Mouse (Mus musculus) T-helper 1 cell (primary cell): ENCODE data around the gene Zfr.

Source experiments
- in situ Hi-C: fragments of 300-600 bp; cut with MboI, MseI; formaldehyde crosslinking; loops from one replicate; pipeline ENCODE4 v1.15.1; 2025; ENCODE audit warnings: high pct_unique_total_duplicates

Gene Zfr

DNA sequence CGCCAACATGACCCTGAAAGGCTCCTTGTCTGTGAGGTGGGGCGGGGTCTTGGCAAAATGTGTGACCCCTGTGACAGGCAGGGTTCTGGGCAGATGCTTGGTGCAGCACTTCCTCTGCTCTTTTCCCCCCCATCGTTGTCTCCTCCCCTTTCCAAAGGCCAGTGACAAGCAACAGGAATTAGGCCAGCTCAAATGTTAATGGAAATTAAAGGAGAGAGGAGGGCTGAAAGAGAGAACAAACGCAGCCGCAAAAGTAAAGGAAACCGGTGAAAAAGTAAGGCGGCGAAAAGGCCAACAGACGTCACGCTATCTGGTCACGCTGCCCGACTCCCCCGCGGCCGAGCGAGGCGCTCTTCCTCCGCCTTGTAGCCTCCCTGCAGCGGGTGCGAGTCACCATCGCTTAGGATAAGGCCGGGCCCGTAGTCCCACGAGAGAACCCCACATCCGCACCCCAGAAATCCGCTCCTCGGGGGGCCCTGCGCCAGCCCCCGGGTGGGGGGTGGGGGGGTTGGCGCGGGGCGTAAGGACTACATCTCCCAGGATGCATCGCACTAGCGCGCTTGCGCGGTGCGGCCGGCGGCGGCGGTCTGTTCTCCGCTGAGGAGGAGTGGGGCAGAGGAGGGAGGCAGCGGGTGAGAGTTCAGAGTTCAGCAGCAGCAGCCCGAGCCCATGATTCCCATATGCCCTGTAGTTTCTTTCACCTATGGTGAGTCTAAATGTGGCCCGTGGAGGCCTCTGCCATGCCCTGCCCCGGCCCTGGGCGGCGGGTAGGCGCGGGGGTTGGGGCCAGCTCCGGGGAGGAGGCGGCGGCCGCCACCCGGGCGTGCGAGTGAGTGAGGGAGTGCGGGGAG, at the start of gene Zfr:
Zfr (plus strand) TSS at position 590 of the 851 bp plus-strand sequence.
- in situ Hi-C loops: loop anchor here (10.0 kb wide), 1 partner anchor 113 kb away; no protein-coding TSS in a partner anchor

DNA sequence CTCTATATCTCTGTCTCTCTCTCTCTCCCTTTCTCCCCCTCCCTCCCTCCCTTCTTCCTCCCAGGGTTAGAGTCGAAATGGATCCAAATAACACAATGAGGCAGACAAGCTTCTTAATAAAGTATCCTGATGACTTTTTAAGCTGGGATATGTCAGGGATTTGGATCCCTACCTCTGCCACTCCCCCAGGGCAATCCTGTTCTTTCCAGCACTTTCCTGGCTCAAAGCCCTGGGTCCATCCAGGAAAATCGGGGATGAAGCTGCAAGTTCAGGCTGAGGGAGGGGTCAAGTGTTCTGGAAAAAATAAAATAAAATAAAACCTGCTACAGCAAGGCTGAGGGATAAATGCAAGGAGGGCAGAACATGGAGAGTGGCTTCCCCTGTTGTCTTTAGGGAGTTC, 49.7 kb upstream of the Zfr start:
- in situ Hi-C loops: no loop called here

DNA sequence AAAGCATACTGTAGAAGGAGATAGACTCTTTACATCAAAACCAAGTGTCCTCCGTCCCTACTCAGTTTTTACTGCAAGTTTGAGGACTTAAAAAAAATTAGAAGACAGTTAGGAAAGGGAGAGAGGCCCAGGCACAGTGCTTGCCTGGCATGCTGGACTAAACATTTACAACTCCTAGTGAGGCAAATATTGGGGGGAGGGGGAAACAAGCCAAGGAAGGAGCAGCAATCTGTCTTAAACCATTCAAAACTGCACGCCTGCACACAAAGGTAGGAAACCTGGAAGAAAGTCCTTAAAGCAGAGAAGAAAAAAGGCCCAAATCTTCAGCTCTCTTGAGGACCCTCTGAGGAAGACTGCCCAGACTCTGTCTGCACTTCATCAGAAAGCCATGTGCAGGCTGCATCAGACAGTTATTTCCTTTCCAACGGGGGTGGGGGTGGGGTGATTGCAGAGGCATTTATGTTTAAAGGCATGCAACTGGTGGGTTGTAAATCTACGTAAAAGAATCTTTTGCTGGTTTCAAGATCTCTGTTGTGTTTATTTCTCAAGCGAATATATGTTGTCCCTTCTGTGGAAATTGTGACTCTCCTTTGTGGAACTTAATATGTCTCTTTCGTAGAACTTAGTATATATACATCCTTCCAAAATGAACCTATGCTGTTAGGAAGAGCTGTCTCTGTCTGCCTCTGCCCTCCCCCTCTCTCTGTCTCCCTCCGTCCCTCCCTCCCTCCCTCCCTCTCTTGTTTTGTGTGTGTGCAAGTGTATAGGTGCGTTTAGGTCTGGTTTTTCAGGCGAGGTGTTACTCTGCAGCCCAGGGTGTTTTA, 49.0 kb upstream of the Zfr start:
- in situ Hi-C loops: no loop called here

DNA sequence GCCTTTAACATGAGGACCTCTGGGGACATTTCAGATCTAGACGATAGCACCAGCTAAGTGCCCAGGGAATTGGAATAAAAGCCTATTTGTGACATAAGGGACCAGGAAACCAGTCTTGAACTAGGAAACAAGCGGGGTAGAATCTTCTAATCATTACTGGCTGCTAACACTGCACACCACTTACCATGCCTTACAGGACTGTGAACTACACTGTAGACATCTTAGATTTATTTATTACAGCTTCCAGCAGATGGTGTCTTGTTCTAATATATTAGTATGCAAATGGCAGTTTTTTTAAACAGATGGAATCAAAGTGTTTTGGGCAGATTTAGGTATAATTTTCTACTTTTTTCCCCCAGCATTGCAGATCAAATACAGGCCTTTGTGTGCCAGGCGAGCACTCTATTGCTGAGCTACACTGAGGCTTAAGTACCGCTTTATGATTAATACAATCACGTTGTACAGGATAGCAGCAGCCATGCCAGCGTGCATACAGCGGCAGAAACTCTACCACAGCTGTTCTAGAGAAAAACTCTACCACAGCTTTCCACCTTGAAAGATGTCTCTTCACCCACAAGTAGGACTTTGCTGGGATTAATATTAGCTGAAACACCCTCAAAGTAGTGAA, 44.8 kb upstream of the Zfr start:
- in situ Hi-C loops: no loop called here

DNA sequence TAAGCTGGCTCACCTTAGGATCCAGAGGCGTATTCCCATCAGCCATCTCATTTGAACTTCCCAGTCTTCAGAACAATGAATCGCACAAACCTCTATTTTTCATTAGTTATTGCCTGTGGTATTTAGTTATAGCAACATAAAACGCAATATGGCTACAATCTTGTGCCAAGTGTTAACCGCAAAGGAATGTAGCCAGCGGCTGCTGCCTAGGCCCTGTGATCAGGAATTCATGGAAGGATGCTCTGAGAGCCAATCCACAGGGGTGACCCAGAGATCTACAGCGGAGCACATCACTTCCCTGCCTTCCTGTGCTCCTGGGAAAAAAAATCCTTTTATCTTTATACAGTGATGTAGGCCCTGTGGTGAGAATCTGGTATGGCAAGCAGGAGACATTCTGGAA, 43.2 kb upstream of the Zfr start:
- in situ Hi-C loops: no loop called here

DNA sequence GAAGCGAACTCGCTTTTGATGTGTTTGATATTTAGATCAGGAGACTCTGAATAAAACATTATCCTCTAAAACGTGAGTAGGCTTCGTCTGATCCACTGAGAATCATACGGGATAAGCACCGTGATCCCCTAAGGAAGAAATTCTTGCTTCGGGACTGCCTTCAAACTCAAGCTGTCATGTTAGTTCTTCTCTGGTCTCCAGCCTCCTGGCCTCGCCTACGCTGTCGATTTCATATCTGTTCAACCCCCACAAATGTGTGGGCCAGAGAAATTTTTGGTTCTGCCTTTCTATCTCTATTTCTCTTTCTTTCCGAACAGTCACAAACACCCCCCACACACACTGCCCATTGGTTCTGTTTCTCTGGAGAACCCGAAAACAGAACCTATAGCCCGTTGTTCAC, 35.3 kb upstream of the Zfr start:
- in situ Hi-C loops: loop anchor here (5.0 to 25.0 kb wide), 2 partner anchors 110 to 495 kb away; no protein-coding TSS in a partner anchor

DNA sequence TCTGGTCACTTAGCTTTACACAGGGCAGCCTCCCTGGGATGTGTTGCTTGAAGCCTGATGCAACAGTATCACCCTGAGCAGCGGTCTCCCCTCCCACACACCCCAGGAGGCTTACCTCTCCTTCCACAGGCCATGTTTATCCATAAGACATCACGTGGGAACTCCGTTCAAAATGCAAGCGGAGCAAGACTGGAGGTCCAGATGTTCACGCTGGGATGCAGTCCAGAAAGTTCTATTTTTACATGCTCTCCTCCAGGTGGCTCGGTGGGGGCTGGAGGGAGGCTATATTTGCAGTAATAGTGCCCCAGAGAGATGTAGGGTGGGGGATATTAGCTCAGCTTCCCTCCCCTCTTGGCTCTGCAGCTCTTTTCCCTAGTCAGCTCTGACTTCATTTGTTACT, 33.5 kb upstream of the Zfr start:
- in situ Hi-C loops: loop anchor here (5.0 to 25.0 kb wide), 2 partner anchors 112 to 497 kb away; no protein-coding TSS in a partner anchor

DNA sequence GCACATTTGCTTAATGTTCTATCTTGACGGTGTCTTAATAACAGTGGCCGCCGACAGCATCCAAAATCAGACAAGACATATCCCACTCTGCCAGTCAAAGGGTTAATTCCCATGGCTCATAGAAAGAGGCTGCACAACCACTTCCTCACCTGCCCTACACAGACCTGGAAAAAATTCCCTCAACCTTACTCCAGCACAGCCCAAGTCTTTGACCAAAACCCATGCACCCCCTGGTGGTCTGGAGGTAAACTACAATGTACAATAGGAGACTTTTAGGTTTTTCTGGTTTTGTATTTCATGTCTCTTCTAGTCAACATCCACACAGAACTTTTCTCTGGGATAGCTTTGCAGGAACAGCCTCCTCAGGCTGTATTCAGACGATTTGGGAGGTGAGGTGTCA, 32.8 kb upstream of the Zfr start:
- in situ Hi-C loops: loop anchor here (5.0 to 25.0 kb wide), 2 partner anchors 113 to 498 kb away; no protein-coding TSS in a partner anchor

DNA sequence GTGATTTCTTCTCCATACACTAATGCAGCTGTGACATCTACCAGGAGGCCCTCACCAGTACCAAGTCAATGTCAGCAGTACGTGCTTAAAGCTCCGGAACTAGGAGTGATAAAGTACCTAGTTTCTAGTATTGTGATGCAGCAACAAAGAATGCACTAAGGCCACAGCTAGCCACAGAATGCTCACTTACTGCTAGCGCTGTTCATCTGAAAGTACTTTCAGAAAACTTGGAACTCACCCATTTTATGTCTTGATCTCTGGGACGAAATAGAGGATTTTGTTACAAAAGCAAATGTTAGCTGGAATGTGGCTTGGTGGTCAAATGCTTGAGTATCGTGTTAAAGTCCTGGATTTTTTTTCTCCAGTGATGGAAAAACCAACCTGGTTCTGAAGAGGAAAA, 30.0 kb upstream of the Zfr start:
- in situ Hi-C loops: loop anchor here (25.0 kb wide), 1 partner anchor 500 kb away; no protein-coding TSS in a partner anchor

DNA sequence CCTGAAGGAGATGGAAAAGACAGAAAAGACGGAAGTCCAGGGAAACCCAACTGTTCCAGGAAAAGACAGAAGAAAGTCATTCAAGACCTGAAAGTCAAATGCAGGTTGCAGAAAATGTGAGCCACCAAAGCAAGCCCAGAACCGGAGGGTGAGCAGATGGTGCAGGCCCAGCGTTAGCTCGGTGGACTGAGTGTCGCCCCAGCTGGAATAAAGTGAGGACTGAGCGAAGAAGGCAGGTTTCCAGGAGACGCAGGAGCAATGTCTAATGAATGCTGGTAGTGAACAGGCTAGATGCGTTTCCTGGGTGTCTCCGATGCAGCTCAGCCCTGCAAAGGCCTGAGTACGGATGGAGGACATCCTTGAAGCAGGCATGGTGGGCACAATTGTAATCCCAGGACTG, 29.5 kb upstream of the Zfr start:
- in situ Hi-C loops: loop anchor here (25.0 kb wide), 1 partner anchor 501 kb away; no protein-coding TSS in a partner anchor

DNA sequence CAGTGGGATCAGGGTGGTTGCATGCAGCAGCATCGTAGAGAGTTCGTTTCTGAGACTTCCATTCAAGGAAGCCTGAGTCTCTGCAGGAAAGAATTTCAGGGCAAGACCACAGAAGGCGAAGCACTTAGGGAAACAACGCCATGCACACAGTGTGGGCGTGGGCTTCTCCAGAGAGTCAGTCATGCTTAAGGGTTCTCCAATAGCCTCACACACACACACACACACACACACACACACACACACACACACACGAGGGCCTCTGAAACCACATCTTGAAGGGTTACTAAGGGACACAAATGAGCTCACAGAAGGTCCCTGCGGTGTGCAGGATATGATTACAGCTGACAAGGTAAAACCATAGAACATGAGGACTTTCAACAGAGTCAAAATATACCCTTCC, 27.5 kb upstream of the Zfr start:
- in situ Hi-C loops: loop anchor here (25.0 kb wide), 1 partner anchor 503 kb away; no protein-coding TSS in a partner anchor

DNA sequence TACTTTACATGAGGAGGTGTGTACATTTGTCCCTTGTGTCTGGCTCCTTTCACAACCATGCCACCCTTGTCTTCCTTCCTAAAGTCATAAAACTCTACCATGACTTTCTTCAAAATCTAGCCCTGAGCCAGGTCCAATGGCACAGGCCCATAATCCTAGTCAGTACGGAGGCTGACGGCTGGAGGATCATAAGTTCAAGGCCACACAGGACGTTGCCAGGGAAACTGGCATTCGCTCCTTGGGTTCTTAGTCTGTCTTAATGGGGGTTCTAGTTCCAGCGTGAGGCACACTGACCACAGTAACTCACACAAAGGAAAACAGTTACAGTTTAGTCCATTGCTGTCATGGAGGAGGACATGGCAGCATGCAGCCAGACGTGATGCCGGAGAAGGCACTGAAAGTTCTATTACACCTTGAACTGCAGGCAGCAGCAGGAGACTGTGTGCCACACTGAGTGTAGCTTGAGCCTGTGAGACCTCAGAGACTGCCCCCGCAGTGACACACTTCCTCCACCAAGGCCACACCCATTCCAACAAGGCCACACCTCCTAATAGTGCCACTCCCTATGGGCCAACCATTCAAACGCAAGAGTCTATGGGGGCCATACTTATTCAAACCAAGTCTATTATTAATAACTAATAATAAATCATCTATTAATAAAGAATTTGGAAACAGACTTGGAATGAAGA, 26.5 kb upstream of the Zfr start:
- in situ Hi-C loops: loop anchor here (25.0 kb wide), 1 partner anchor 504 kb away; no protein-coding TSS in a partner anchor

DNA sequence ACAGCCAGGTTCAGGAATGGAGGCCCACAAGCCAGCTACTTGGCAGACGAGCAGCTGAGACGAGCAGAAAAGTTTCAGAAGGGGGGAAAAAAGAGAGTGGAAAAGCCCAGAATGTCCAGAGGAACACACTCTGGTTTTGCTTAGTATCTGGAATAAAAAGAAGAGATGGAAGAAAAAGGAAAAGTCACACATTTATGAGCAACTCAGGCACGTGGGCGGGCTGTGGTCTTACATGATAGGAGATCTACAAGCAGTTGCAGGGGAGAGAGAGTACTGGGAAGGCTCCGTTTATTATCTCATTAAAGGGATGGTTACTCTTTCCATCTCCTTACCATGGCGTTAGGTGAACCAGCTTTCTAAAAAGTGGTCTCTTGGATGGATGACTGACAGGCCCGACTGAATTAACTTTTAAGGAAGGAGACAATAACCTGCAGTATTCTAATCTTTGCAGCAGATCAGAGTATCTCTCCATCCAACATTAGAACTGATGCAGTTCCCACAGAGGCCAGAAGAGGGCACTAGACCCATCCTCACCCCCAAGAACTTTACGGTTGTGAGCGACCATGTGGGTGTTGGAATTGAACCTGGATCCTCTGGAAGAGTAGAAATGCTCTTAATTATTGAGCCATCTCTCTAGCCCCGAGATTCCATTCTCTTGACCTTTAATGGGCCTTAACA, 25.7 kb upstream of the Zfr start:
- in situ Hi-C loops: loop anchor here (25.0 kb wide), 1 partner anchor 505 kb away; no protein-coding TSS in a partner anchor

DNA sequence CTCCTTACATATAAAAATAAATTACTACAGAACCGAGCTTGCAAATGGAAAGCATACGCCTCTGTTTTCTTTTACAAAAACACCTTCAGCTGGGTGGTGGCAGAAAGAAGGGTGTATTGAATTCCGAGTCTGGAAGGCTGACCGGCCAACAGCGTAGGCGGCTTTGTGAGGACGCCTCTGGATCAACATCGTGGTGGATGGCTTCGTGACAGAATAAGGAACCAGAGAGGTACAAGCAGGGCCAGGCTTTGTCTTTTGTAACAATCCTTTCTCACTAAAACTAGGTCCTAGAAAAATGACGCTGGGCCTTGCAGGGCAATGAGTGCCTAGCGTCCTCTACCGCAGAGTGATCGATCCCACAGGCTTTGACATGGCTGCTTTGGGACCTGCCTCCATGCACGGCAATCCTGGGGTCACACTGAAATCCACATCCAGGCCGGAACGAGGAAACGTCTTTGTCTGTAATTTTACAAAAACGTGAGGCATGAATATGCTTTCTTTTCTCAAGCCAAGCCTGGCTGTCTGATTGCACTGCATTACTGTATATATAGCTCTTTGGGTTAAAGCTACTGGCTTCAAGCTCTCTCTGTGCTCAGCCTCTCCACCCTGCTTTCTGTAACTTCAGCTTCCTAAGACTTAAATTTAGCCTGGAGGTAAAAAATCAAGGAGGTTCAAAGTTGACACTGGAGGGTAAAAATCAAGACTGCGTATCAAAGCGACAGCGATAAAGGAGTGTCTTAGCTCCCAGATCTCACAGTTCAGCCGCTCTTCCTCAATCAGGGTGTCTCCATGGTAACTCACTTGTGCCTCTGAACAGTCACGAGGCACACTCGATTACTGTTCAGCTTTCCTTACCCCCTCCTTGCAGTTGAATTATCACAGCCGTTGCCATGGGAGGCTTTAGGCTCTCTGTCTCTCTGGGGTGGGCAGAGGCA, 24.3 kb upstream of the Zfr start:
- in situ Hi-C loops: loop anchor here (25.0 kb wide), 1 partner anchor 506 kb away; no protein-coding TSS in a partner anchor

DNA sequence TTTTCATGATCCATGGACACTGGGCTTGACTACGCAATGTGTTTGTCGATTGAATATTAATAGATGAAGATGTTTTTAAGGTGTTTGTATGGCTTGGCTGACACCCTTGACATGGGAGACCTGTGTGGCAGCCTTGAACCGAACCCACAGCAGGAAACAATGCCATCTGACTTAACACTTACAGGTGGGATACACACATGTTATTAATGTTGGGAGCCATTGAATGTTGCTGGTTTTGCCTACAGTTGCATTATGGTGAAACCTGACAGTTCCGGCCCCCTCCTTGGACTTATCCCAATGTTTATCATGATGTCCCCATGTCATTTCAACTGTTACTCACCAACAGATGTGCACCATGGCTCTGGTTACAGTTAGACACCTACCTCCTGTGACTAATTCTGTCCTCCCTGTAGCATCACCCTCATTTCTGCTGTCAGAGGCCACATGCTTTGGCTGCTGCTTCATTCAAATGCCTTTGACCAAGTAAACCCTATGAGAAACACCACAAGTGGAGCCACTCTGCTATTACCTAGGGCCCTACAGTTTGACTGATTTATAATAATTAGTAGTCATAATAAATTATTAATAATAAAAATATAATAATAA, 23.6 kb upstream of the Zfr start:
- in situ Hi-C loops: loop anchor here (25.0 kb wide), 1 partner anchor 507 kb away; no protein-coding TSS in a partner anchor

DNA sequence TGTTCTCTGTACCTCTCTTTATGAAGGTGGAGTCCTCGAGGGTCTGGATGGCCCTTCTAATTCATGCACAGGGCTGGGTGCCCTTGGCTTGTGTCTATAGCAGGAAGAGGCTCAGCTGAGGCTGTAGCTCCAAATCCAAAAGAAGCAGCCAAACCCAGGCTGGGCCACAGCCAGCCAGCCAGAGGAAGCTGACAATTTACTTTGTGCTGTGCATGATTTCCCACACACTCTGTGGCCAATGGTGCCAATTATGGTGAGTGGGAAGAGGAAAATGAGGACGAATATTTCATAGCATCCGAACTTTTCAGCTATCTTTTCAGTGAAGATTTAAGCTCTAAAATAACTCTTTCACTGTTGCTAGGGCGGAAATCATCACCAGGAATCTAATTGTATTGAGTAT, 21.2 kb upstream of the Zfr start:
- in situ Hi-C loops: loop anchor here (25.0 kb wide), 1 partner anchor 509 kb away; no protein-coding TSS in a partner anchor

DNA sequence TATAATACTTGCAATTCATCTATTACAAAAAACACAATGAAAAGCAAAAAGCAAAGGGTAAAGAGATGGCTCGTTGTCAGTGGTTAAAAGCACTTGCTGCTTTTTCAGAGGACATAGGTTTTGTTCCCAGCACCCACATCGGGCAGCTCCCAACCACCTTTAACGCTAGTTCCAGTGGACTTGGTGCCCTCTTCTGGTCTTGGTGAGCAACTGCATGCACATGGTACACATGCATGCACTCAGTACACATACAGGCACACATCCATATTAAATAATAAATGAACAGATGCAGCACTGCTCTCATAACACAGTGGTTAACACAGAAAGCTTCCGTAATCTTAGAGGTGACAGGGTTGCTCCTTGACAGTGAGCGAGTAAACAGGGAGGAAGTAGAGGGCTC, 20.3 kb upstream of the Zfr start:
- in situ Hi-C loops: loop anchor here (25.0 kb wide), 1 partner anchor 510 kb away; no protein-coding TSS in a partner anchor

DNA sequence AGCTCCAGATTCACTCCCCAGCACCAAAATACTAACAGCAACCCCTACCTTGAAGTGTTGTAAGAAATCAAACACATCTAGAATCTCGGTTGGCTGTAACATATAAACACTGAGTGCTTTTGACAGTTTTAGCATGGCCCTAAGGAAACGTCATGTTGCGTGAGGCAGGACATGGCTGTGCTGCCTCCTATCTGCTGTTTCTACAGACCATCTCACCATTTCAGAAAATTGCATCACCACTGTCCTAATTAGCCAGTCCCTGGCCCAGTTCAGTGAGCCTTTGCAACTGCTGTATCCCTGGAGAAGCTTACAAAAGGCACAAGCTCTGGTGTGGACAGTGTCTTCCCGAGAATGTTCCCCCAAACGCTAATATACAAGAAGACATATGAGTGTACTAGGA, 16.7 kb upstream of the Zfr start:
- in situ Hi-C loops: no loop called here

DNA sequence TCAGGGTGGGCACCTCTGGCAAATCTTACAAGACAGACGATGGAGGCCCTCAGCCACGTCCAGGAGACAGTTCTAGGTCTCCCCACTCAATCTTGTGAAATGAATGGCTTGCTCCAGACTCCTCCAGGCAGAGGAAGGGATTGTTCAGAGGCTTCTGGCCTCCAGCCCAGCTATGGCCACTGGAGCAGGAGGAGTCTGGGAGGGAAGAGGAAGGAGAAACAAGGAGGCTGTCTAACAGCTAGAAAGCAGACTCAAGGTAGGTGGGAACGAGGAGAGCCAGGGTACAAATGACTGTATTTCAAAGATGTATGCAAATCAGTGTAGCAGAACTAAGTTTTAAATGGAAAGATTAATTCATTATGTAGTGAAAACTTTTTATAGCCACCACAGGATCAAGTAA, 13.9 kb upstream of the Zfr start:
- in situ Hi-C loops: no loop called here
